Mouse (Mus musculus) cerebellum, adult 2 months (tissue): ENCODE measurements at regions not wholly inside any gene's neighbourhood (a gene's known extent, or its start where the extent isn't known, plus 50 kb on each side); places are given as distances from the start of the nearest gene placed in this dataset.

ENCODE experiments used
- CTCF ChIP-seq: fragments of 200-500 bp; IDR thresholded peaks from 2 replicates; pipeline ENCODE4 v1.5.1; 2011; ENCODE audit warnings: low read depth, mild to moderate bottlenecking, control low read depth, low read length, moderate library complexity, borderline replicate concordance; ENCODE audit not compliant: insufficient read depth
- POLR2A ChIP-seq: fragments of 200-500 bp; IDR thresholded peaks from 2 replicates; pipeline ENCODE4 v1.6.1; 2011; ENCODE audit warnings: low read length, control low read depth, borderline replicate concordance; ENCODE audit not compliant: insufficient read depth

DNA sequence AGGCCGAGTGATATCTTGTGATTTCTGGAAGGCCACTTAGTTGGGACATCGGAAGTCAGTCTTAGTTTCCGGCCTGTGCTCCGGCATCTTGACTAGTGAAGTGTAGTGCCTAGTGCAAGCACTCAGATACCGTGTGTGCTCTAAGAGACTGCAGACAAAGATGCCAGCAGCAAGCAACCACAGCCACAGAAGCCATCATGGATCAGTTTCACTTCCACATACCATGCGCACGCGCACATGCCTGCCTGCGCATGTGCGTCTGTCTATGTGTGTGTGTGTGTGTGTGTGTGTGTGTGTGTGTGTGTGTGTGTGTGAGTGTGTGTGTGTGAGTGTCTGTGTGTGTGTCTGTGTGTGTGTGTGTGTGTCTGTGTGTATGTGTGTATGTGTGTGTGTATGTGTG lies 177.4 kb downstream of the Irs2 start:
- TF ChIP-seq POLR2A (no peak), CTCF (no peak)
